Mouse (Mus musculus) CH12.LX (cell line): ENCODE measurements around the gene Fosl1. TPM values are rescaled to one million over a fixed set of nuclear protein-coding genes. Genes with fewer than 3 reads are reported as not detected.

Source experiments
- DNase-seq: peaks from one replicate; pipeline ENCODE4 v3.0.0-alpha.2; 2013; ENCODE audit errors: extremely low read depth
- H3K27ac ChIP-seq: 2 replicates; pipeline ENCODE4 v1.5.1; 2012; ENCODE audit warnings: low read depth, mild to moderate bottlenecking, control low read depth, moderate library complexity; ENCODE audit not compliant: insufficient read depth
- H3K27me3 ChIP-seq: replicated peaks from 2 replicates; pipeline ENCODE3; 2012; ENCODE audit warnings: inconsistent platforms
- H3K36me3 ChIP-seq, 2 experiments: replicated peaks in 1 of 2; 2 replicates each; pipeline versions ENCODE3 to v1.6.1; 2012; ENCODE audit warnings: inconsistent platforms in 1 of 2, low read length in 1 of 2, mild to moderate bottlenecking in 1 of 2, mixed read lengths in 1 of 2, moderate library complexity in 1 of 2; ENCODE audit not compliant: control insufficient read depth in 1 of 2, insufficient read depth in 1 of 2
- H3K4me1 ChIP-seq, 2 experiments: 2 replicates each; pipeline ENCODE4 v1.6.1; 2012; ENCODE audit warnings: inconsistent platforms in 1 of 2, moderate library complexity in 1 of 2; ENCODE audit not compliant: insufficient read depth in 2 of 2, control insufficient read depth in 1 of 2
- H3K4me2 ChIP-seq: 2 replicates; pipeline ENCODE4 v1.6.1; 2012; ENCODE audit warnings: low read depth, mild to moderate bottlenecking, control low read depth; ENCODE audit not compliant: poor library complexity, insufficient read depth, severe bottlenecking
- H3K4me3 ChIP-seq, 3 experiments: fragments of 150-350 bp in 1 of 3; sonication (generic) in 1 of 3; replicated peaks in 1 of 3; 2 replicates each; pipeline versions ENCODE3 to v1.5.1; 2011 to 2012; ENCODE audit warnings: low read depth in 2 of 3, low read length in 2 of 3, mild to moderate bottlenecking in 2 of 3, moderate library complexity in 2 of 3, control low read depth in 1 of 3, improper control_type of control experiment in 1 of 3, inconsistent platforms in 1 of 3, mixed read lengths in 1 of 3; ENCODE audit not compliant: poor library complexity in 1 of 3
- H3K79me2 ChIP-seq: replicated peaks from 2 replicates; pipeline ENCODE4 v1.6.1; 2012; ENCODE audit warnings: mild to moderate bottlenecking, moderate library complexity; ENCODE audit not compliant: control insufficient read depth, poor library complexity, insufficient read depth, severe bottlenecking; ENCODE audit errors: extremely low read depth
- H3K9ac ChIP-seq: 2 replicates; pipeline ENCODE4 v1.6.1; 2012; ENCODE audit warnings: low read depth, mild to moderate bottlenecking, control low read depth, moderate library complexity; ENCODE audit not compliant: insufficient read depth
- H3K9me3 ChIP-seq: replicated peaks from 2 replicates; pipeline ENCODE3; 2012; ENCODE audit warnings: low read length, inconsistent platforms, mixed read lengths
- CHD1 ChIP-seq: IDR thresholded peaks from 2 replicates; pipeline ENCODE4 v1.6.1; 2012; ENCODE audit warnings: low read depth, low read length, improper control_type of control experiment, inconsistent platforms
- CHD2 ChIP-seq: IDR thresholded peaks from 2 replicates; pipeline ENCODE4 v1.6.1; 2011; ENCODE audit warnings: low read length, improper control_type of control experiment
- CTCF ChIP-seq, 2 experiments: IDR thresholded peaks in 1 of 2; conservative IDR thresholded peaks in 1 of 2; 2 replicates each; pipeline ENCODE4 v1.5.1; 2011 to 2012; ENCODE audit warnings: low read depth in 2 of 2, low read length in 2 of 2, improper control_type of control experiment in 1 of 2, inconsistent platforms in 1 of 2, mild to moderate bottlenecking in 1 of 2, moderate library complexity in 1 of 2
- E2F4 ChIP-seq: IDR thresholded peaks from 2 replicates; pipeline ENCODE4 v1.6.1; 2011; ENCODE audit warnings: low read depth, low read length, improper control_type of control experiment; ENCODE audit not compliant: insufficient replicate concordance
- ELF1 ChIP-seq: IDR thresholded peaks from 2 replicates; pipeline ENCODE4 v1.6.1; 2014; ENCODE audit warnings: low read depth, mild to moderate bottlenecking, inconsistent platforms, low read length, improper control_type of control experiment
- EP300 ChIP-seq: IDR thresholded peaks from 2 replicates; pipeline ENCODE4 v1.6.1; 2011; ENCODE audit warnings: low read length, improper control_type of control experiment
- ETS1 ChIP-seq: conservative IDR thresholded peaks from 2 replicates; pipeline ENCODE4 v1.6.1; 2012; ENCODE audit warnings: low read depth, mild to moderate bottlenecking, inconsistent platforms, low read length, improper control_type of control experiment, moderate library complexity
- JUN ChIP-seq: IDR thresholded peaks from 2 replicates; pipeline ENCODE4 v1.6.1; 2011; ENCODE audit warnings: low read depth, mild to moderate bottlenecking, low read length, improper control_type of control experiment, moderate library complexity; ENCODE audit not compliant: insufficient read depth
- JUND ChIP-seq: conservative IDR thresholded peaks from 2 replicates; pipeline ENCODE4 v1.6.1; 2011; ENCODE audit warnings: low read depth, low read length, improper control_type of control experiment
- MAFK ChIP-seq: IDR thresholded peaks from 2 replicates; pipeline ENCODE4 v1.6.1; 2011; ENCODE audit warnings: low read length, improper control_type of control experiment; ENCODE audit not compliant: insufficient replicate concordance
- MAX ChIP-seq: IDR thresholded peaks from 2 replicates; pipeline ENCODE4 v1.6.1; 2011; ENCODE audit warnings: low read length, improper control_type of control experiment
- MEF2A ChIP-seq: IDR thresholded peaks from 2 replicates; pipeline ENCODE4 v1.6.1; 2014; ENCODE audit warnings: low read depth, mild to moderate bottlenecking, inconsistent platforms, low read length, improper control_type of control experiment, borderline replicate concordance
- MYC ChIP-seq: IDR thresholded peaks from 2 replicates; pipeline ENCODE4 v1.6.1; 2011; ENCODE audit warnings: low read depth, mild to moderate bottlenecking, improper control_type of control experiment, low read length
- NELFE ChIP-seq: IDR thresholded peaks from 2 replicates; pipeline ENCODE4 v1.6.1; 2011; ENCODE audit warnings: low read depth, low read length, improper control_type of control experiment
- NRF1 ChIP-seq: IDR thresholded peaks from 2 replicates; pipeline ENCODE4 v1.6.1; 2014; ENCODE audit warnings: low read depth, mild to moderate bottlenecking, inconsistent platforms, low read length, improper control_type of control experiment, moderate library complexity
- RCOR1 ChIP-seq: conservative IDR thresholded peaks from 2 replicates; pipeline ENCODE4 v1.6.1; 2012; ENCODE audit warnings: low read depth, mild to moderate bottlenecking, inconsistent platforms, low read length, improper control_type of control experiment
- TBP ChIP-seq: conservative IDR thresholded peaks from 2 replicates; pipeline ENCODE4 v1.6.1; 2011; ENCODE audit warnings: low read depth, low read length, improper control_type of control experiment
- TCF12 ChIP-seq: IDR thresholded peaks from 2 replicates; pipeline ENCODE4 v1.6.1; 2014; ENCODE audit warnings: low read depth, mild to moderate bottlenecking, inconsistent platforms, low read length, improper control_type of control experiment
- UBTF ChIP-seq: IDR thresholded peaks from 2 replicates; pipeline ENCODE4 v1.6.1; 2012; ENCODE audit warnings: low read depth, mild to moderate bottlenecking, inconsistent platforms, low read length, improper control_type of control experiment, moderate library complexity
- USF2 ChIP-seq: conservative IDR thresholded peaks from 2 replicates; pipeline ENCODE4 v1.6.1; 2011; ENCODE audit warnings: low read depth, low read length, improper control_type of control experiment
- ZMIZ1 ChIP-seq: IDR thresholded peaks from 2 replicates; pipeline ENCODE4 v1.6.1; 2012; ENCODE audit warnings: low read depth, mild to moderate bottlenecking, inconsistent platforms, low read length, improper control_type of control experiment
- dilution Hi-C: fragments of 300-500 bp; cut with MboI; formaldehyde crosslinking; loops from 2 replicates; pipeline ENCODE4 v1.14.3; 2020; ENCODE audit warnings: low sequenced_read_pairs; ENCODE audit not compliant: extremely low pct_unique_long_range_greater_than_20kb, extremely low pct_ligation_motif_present
- in situ Hi-C: fragments of 300-500 bp; cut with MboI; formaldehyde crosslinking; loops from 3 replicates; pipeline ENCODE4 v1.14.3; 2019; ENCODE audit warnings: low sequenced_read_pairs, low pct_ligation_motif_present, low pct_unique_long_range_greater_than_20kb, mixed read lengths
- polyA plus RNA-seq: library from polyadenylated mRNA; unstranded; fragments of >175 nt; gene quantifications from 2 replicates; pipeline ENCODE4 v1.2.1, GENCODE M21; 2012; ENCODE audit warnings: low read depth; ENCODE audit not compliant: insufficient read length
- total RNA-seq, 2 experiments: library from RNA; depleted of rRNA; stranded (reverse); fragments of 300-350 nt in 1 of 2; fragments of >200 nt in 1 of 2; gene quantifications; 2 replicates each; pipeline ENCODE4 v1.2.3; 2012 to 2014

Gene Fosl1
- total and polyA plus RNA-seq, 3 experiments, result not detected

DNA sequence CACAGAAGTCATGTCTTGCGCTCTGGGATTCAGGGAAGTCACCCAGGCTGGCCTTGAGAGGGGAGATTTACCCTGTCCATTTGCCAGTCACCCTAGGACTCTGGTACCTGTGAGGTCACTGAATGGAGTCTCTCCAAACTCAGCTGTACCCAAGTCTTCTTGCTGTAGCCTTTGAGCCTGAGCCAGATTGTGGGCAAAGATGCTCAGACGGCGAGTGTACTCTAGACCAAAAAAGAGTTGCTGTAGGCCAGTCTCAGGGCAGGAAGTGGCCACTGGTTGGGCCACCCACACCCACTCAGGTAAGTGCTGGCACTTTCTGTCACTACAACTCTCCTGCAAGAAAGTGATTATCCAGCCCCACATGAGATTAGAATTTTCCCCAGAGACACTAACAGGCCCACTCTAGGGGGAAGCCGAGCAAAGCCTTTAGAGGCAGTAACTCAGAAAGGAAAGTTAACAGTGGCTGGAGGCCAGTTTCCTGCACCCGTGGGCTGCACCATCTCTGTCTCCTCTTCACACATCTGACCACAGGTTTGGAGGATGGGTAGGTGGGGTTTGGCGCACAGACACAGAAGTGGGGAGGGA is 19.7 kb downstream of the Fosl1 start:
- Histone ChIP-seq H3K9ac (no peak overlapping the region), H3K4me1 (peaks cover 0 to 6% of the 10 kb centered on the region in 2 experiments; a peak in 1 of 4 replicates), H3K79me2 (no peaks in the 10 kb centered on the region), H3K27me3 (no peaks in the 10 kb centered on the region), H3K9me3 (no peaks in the 10 kb centered on the region), H3K27ac (no peak overlapping the region), H3K36me3 (peaks cover 55 to 71% of the 10 kb centered on the region in 2 experiments), H3K4me2 (no peak overlapping the region), H3K4me3 (no peak overlapping the region)
- DNase-seq, result no peak
- dilution Hi-C loops (no loop called here), in situ Hi-C loops (no loop called here)
- TF ChIP-seq UBTF, result no peak

DNA sequence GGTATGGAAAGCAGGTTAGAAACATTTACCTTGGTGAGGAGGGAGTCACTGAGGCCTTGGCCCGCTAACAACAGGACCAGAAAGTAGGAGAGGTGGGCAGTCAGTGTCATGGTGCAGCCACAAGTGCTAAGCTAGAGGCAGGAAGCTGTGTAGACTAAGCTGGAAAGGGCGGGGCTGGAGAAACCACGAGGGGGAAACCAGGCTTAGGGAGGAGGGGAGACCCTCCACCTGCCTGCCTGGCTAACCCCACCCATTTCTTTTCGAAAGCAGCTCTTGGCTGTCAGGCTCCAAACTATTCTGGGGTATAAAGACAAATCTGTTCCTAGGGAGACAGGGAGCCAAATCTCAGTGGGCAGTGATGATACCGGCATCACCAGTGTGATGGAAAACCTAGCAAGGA is 21.0 kb downstream of the Fosl1 start, which contains the start of gene Ctsw:
TSS of gene Ctsw (minus strand) at position 134 of the 400 bp plus-strand sequence.
- in situ Hi-C loops, result no loop called here
- Histone ChIP-seq H3K9me3 (no peaks in the 10 kb centered on the region), H3K36me3 (peaks cover 44 to 58% of the 10 kb centered on the region in 2 experiments), H3K27me3 (no peaks in the 10 kb centered on the region), H3K9ac (no peak within 1 kb of the TSS), H3K27ac (no peak within 1 kb of the TSS), H3K4me2 (no peak within 1 kb of the TSS), H3K4me3 (no peak within 1 kb of the TSS), H3K4me1 (peaks cover 0 to 6% of the 10 kb centered on the region in 2 experiments; a peak in 1 of 4 replicates), H3K79me2 (no peaks in the 10 kb centered on the region)
- dilution Hi-C loops, result no loop called here
- TF ChIP-seq UBTF (no peak), ZMIZ1 (no peak), TBP (no peak), MEF2A (no peak), RCOR1 (no peak), JUND (no peak)
- no peak for DNase-seq

- H3K36me3 ChIP-seq, result peaks cover 11 to 23% of the 10 kb centered on the region in 2 experiments
- TF ChIP-seq USF2, result no peak
- TF ChIP-seq CHD2, result no peak
- no peak for TF ChIP-seq ETS1
- no peak for TF ChIP-seq TCF12
- TF ChIP-seq NRF1, result no peak
- no peak for TF ChIP-seq JUND
- TF ChIP-seq MAFK, result no peak
- no peak for TF ChIP-seq NELFE
- no peak for TF ChIP-seq E2F4
- TF ChIP-seq EP300, result no peak
- TF ChIP-seq ZMIZ1, result no peak
- no peak for TF ChIP-seq MAX
- no peak for TF ChIP-seq TBP
- no peak for TF ChIP-seq CHD1
- TF ChIP-seq CTCF (conservative IDR thresholded peaks at IDR 0.05 in 1 of 2, IDR thresholded peaks at IDR 0.05 in 1 of 2; ENCODE audit: low read depth in 2 of 2, low read length in 2 of 2), result no peak
- no peak for TF ChIP-seq JUN
- no peak for TF ChIP-seq MYC
- TF ChIP-seq ELF1, result no peak
- H3K4me1 ChIP-seq, result peaks cover 0 to 6% of the 10 kb centered on the region in 2 experiments; a peak in 1 of 4 replicates
- H3K27me3 ChIP-seq, result no peaks in the 10 kb centered on the region
- H3K27ac ChIP-seq, result no peak overlapping the region
- no peaks in the 10 kb centered on the region for H3K9me3 ChIP-seq
- H3K9ac ChIP-seq, result no peak overlapping the region
- no peak for DNase-seq
- in situ Hi-C loops (no loop called here), dilution Hi-C loops (no loop called here)
- no peak overlapping the region for H3K4me2 ChIP-seq
- no peaks in the 10 kb centered on the region for H3K79me2 ChIP-seq
- H3K4me3 ChIP-seq, result no peak overlapping the region
Observed at GRCm38 (mm10) chr19:5471846-5472245, 24.5 kb downstream of the Fosl1 start.
